Mouse (Mus musculus): ENCODE measurements around the gene Amh. TPM values are rescaled to one million over a fixed set of nuclear protein-coding genes. Genes with fewer than 3 reads are reported as not detected.

Gene Amh
- polyA plus RNA-seq (2015; fragmentation: Nextera tagmentation; extraction: Ambion mirVana), result 0.07 TPM in 1 of 2 replicates, not detected in the other

DNA sequence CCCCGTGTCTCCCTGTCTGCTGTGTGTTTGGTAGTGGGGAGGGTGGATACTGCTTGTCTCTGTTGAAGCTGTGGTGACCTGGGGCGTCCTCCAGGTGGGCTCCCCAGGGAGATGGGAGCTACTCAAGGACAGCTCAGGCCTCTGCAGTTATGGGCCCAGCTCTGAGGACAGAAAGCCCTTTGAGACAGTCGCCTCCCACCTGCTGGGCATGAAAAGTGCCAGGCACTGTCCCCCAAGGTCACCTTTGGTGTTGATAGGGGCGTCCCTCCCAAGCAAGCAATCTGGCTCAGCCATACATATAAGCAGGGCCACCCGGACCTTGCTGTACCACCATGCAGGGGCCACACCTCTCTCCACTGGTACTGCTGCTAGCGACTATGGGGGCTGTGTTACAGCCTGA lies at the start of gene Amh:
Gene Amh (plus strand): TSS at position 328 of the 400 bp plus-strand sequence.
- Histone ChIP-seq H3K4me2 (replicated peaks; ENCODE audit: low read depth, low read length) (no peak within 1 kb of the TSS), H3K27me3 (replicated peaks; ENCODE audit: insufficient read depth, low read length) (peaks cover 17% of the 10 kb centered on the region; the same call in 1 of the 2 replicates), H3K4me1 (ENCODE audit: insufficient read depth, low read depth, low read length) (peaks cover 14% of the 10 kb centered on the region), H3K4me3 (ENCODE audit: low read depth, low read length) (no peak within 1 kb of the TSS), H3K9me3 (ENCODE audit: low read length) (no peaks in the 10 kb centered on the region), H3K27ac (ENCODE audit: low read length) (no peak within 1 kb of the TSS), H3K9ac (replicated peaks; ENCODE audit: low read depth) (no peak within 1 kb of the TSS), H3K36me3 (ENCODE audit: insufficient read depth, low read length) (0 out of 2 replicates have a peak, but pooled peaks cover 3% of the 10 kb centered on the region)
- TF ChIP-seq CTCF (IDR thresholded peaks at IDR 0.05) (no peak), EP300 (IDR thresholded peaks at IDR 0.05) (no peak)
- no peak for ATAC-seq
- no peak for DNase-seq (ENCODE audit: low spot score)
- WGBS, result 66% methylated on average over 6 of the region's 6 CpGs

DNA sequence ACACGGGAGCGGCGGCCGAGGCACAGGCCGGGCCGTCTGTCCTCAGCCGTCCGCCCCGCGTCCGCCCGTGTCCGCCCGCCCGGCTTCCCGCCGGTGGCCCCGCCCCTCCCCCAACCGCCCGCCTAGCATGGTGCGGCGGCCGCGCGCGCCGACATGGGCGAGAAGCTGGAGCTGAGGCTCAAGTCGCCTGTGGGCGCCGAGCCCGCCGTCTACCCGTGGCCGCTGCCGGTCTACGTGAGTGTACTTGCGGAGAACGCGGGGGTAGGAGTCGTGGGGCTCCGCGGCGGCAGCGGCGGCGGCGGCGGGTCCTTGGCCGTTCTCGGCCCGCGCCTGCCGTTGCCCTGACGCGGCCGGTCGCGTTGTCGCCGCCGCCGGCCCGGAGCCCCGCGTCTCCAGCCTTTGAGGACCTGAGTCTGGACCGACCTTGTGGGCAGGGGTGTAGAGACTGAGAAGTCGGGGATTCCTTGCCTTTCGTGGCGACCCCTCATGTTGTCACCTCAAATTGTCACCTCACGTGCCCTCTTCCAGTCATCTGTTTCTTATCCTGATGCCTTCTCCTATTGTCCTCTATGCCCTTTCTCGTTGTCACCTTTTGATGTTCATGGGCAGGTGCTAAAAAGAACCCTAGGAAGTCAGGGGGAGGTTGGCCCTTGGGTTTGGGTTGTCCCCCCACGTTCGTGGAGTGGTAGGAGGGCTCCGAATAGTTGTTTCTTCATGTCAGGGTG lies 49.6 kb upstream of the Amh start:
- Histone ChIP-seq H3K27me3 (replicated peaks; ENCODE audit: insufficient read depth, low read length) (no peaks in the 10 kb centered on the region), H3K36me3 (ENCODE audit: insufficient read depth, low read length) (no peaks in the 10 kb centered on the region), H3K4me3 (ENCODE audit: low read depth, low read length) (peak overlapping the region; percentile 97), H3K9me3 (ENCODE audit: low read length) (no peaks in the 10 kb centered on the region), H3K4me2 (replicated peaks; ENCODE audit: low read depth, low read length) (peak overlapping the region; percentile 91), H3K9ac (replicated peaks; ENCODE audit: low read depth) (peak overlapping the region; percentile 81), H3K27ac (ENCODE audit: low read length) (peak overlapping the region; percentile 79), H3K4me1 (ENCODE audit: insufficient read depth, low read depth, low read length) (peaks cover 24% of the 10 kb centered on the region)
- TF ChIP-seq CTCF (IDR thresholded peaks at IDR 0.05) (no peak), EP300 (IDR thresholded peaks at IDR 0.05) (no peak)
- WGBS, result 1% methylated on average over 31 of the region's 75 CpGs
- DNase-seq (ENCODE audit: low spot score) (no peak), ATAC-seq (peak; percentile 26; the same call in 1 of the 2 replicates)

DNA sequence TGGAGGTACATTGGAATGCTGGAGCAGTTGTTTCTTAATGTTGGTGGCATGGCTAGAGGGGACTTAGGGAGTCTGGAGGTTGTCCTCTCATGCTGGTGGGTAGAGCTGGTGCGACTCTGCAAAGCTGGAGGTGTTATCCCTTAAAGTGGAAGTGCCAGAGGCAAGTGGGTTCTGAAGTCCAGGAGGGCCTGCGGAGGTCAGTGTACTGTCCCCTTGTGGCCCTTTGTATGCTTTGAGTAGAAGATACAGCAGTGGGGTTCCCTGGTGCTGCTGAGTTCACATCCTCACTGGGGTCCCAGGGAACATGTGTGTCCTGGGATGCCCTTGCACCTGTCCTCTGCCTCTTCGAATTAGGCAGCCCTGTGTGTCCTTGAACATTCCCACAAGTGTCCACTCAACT lies 48.9 kb upstream of the Amh start:
- peak overlapping the region; percentile 81 for H3K9ac ChIP-seq (replicated peaks; ENCODE audit: low read depth)
- DNase-seq (ENCODE audit: low spot score), result no peak
- peak overlapping the region; percentile 91 for H3K4me2 ChIP-seq (replicated peaks; ENCODE audit: low read depth, low read length)
- H3K9me3 ChIP-seq (ENCODE audit: low read length), result no peaks in the 10 kb centered on the region
- H3K27ac ChIP-seq (ENCODE audit: low read length), result 0 out of 2 replicates have a peak overlapping the region, but pooled peaks have one; percentile 79
- peak overlapping the region; percentile 97 for H3K4me3 ChIP-seq (ENCODE audit: low read depth, low read length)
- H3K27me3 ChIP-seq (replicated peaks; ENCODE audit: insufficient read depth, low read length), result no peaks in the 10 kb centered on the region
- H3K36me3 ChIP-seq (ENCODE audit: insufficient read depth, low read length), result no peaks in the 10 kb centered on the region
- 19% methylated on average over 3 of the region's 3 CpGs for WGBS
- no peak for ATAC-seq
- peaks cover 24% of the 10 kb centered on the region for H3K4me1 ChIP-seq (ENCODE audit: insufficient read depth, low read depth, low read length)
- TF ChIP-seq CTCF (IDR thresholded peaks at IDR 0.05) (peak; percentile 37), EP300 (IDR thresholded peaks at IDR 0.05) (no peak)

DNA sequence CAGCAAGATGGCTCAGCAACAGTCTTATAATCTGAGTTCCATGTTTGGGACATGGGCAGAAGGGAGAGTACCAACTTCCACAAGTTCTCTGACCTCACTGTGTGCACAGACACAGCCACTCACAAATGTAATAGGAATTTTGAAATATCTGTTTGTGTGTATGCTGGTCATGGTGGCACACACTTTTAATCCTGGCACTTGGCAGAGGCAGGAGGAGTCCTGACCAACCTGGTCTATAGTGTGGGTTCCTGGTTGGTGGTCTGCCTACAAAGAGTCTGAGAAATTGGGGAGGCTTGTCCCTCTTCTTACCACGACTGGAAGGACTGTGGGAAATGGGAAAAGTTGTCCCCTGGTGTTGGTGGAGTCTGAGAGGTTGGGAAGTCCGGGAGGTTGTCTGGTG lies 48.5 kb upstream of the Amh start:
- no peak for ATAC-seq
- H3K9ac ChIP-seq (replicated peaks; ENCODE audit: low read depth), result 0 out of 2 replicates have a peak overlapping the region, but pooled peaks have one; percentile 81
- TF ChIP-seq CTCF (IDR thresholded peaks at IDR 0.05), result no peak
- no peak for TF ChIP-seq EP300 (IDR thresholded peaks at IDR 0.05)
- WGBS, result 47% methylated on average over 2 of the region's 2 CpGs
- H3K9me3 ChIP-seq (ENCODE audit: low read length), result no peaks in the 10 kb centered on the region
- H3K4me1 ChIP-seq (ENCODE audit: insufficient read depth, low read depth, low read length), result peaks cover 24% of the 10 kb centered on the region
- no peak overlapping the region for H3K27ac ChIP-seq (ENCODE audit: low read length)
- H3K27me3 ChIP-seq (replicated peaks; ENCODE audit: insufficient read depth, low read length), result no peaks in the 10 kb centered on the region
- peak overlapping the region; percentile 91 for H3K4me2 ChIP-seq (replicated peaks; ENCODE audit: low read depth, low read length)
- no peaks in the 10 kb centered on the region for H3K36me3 ChIP-seq (ENCODE audit: insufficient read depth, low read length)
- no peak for DNase-seq (ENCODE audit: low spot score)
- H3K4me3 ChIP-seq (ENCODE audit: low read depth, low read length), result 0 out of 2 replicates have a peak overlapping the region, but pooled peaks have one; percentile 97

DNA sequence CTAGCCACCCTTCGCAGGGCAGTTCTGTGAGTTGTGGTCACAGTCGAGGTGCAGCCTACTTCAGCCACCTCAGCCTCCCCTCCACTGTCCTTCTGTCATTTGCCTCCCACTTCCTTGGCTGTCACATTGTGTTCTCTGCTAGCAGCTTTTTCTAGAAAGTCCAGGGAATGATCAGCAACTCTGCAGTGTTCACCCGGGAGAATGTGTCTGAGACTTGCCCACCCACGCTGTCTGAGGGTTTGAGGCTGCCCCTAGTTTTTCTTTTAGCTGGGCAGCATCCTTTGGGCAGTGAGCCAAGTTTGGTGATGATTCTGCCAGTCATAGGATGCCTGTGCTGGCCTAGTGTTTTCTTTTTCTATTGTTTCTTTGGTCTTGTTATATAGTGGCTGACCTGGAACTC lies 48.1 kb upstream of the Amh start:
- no peak for DNase-seq (ENCODE audit: low spot score)
- TF ChIP-seq CTCF (IDR thresholded peaks at IDR 0.05) (no peak), EP300 (IDR thresholded peaks at IDR 0.05) (no peak)
- Histone ChIP-seq H3K4me2 (replicated peaks; ENCODE audit: low read depth, low read length) (0 out of 2 replicates have a peak overlapping the region, but pooled peaks have one; percentile 91), H3K4me1 (ENCODE audit: insufficient read depth, low read depth, low read length) (peaks cover 22% of the 10 kb centered on the region), H3K9ac (replicated peaks; ENCODE audit: low read depth) (no peak overlapping the region), H3K27ac (ENCODE audit: low read length) (no peak overlapping the region), H3K4me3 (ENCODE audit: low read depth, low read length) (no peak overlapping the region), H3K27me3 (replicated peaks; ENCODE audit: insufficient read depth, low read length) (no peaks in the 10 kb centered on the region), H3K36me3 (ENCODE audit: insufficient read depth, low read length) (no peaks in the 10 kb centered on the region), H3K9me3 (ENCODE audit: low read length) (no peaks in the 10 kb centered on the region)
- ATAC-seq, result no peak
- 43% methylated on average over 4 of the region's 4 CpGs for WGBS

DNA sequence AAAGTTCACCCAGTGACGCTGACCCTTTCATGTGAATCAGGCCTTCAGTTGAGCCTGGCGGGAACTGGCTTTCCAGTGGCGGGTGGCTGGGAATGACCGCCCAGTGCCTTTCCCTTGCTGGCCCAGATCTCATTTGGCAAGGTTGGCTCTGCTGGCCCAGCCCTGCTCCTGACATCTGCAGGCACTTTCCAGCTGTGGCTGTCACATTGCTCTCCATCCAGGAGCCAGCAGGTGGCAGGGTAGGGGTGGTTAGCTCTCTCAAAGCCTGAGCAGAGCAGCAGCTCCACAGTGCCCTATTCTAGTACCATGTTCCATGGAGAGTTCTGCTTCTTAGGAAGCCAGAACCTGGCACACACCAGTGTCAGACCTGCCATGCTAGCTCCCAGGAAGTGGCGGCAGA lies 47.3 kb upstream of the Amh start:
- Histone ChIP-seq H3K4me1 (ENCODE audit: insufficient read depth, low read depth, low read length) (peaks cover 15% of the 10 kb centered on the region), H3K4me2 (replicated peaks; ENCODE audit: low read depth, low read length) (no peak overlapping the region), H3K9me3 (ENCODE audit: low read length) (no peaks in the 10 kb centered on the region), H3K27me3 (replicated peaks; ENCODE audit: insufficient read depth, low read length) (no peaks in the 10 kb centered on the region), H3K27ac (ENCODE audit: low read length) (no peak overlapping the region; the same call in 1 of the 2 replicates), H3K36me3 (ENCODE audit: insufficient read depth, low read length) (no peaks in the 10 kb centered on the region), H3K4me3 (ENCODE audit: low read depth, low read length) (no peak overlapping the region), H3K9ac (replicated peaks; ENCODE audit: low read depth) (no peak overlapping the region)
- 30% methylated on average over 5 of the region's 5 CpGs for WGBS
- DNase-seq (ENCODE audit: low spot score) (peak; percentile 83), ATAC-seq (peak; percentile 44)
- no peak for TF ChIP-seq EP300 (IDR thresholded peaks at IDR 0.05)
- TF ChIP-seq CTCF (IDR thresholded peaks at IDR 0.05), result peak; percentile 81

Data from lung, postnatal 0 days (tissue).